Mouse (Mus musculus) adrenal gland, adult 18-20 months (tissue): ENCODE measurements around the gene 1700012A03Rik. TPM values are rescaled to one million over a fixed set of nuclear protein-coding genes. Genes with fewer than 3 reads are reported as not detected.

Experiments used
- DNase-seq, 2 experiments: peaks; one replicate each; pipeline ENCODE4 v3.0.0; 2021 to 2022; ENCODE audit warnings: low spot score in 2 of 2
- long read RNA-seq, 2 experiments: library from polyadenylated mRNA; stranded (forward); transcript quantifications; one replicate each; pipeline ENCODE4 v2.0.0; 2021
- total RNA-seq, 2 experiments: library from RNA; stranded (reverse); gene quantifications; 1 replicate in 1 of 2; 2 replicates in 1 of 2; pipeline ENCODE4 v1.2.3; 2021

Gene 1700012A03Rik
- total RNA-seq: not detected
- long read RNA-seq, experiment 1: 0 reads
- long read RNA-seq, experiment 2: 0 reads

- DNase-seq: no peak
Measured at GRCm38 (mm10) chr6:32049951-32050345, at the start of gene 1700012A03Rik. Gene 1700012A03Rik (plus strand): TSS chr6:32050246.

DNA sequence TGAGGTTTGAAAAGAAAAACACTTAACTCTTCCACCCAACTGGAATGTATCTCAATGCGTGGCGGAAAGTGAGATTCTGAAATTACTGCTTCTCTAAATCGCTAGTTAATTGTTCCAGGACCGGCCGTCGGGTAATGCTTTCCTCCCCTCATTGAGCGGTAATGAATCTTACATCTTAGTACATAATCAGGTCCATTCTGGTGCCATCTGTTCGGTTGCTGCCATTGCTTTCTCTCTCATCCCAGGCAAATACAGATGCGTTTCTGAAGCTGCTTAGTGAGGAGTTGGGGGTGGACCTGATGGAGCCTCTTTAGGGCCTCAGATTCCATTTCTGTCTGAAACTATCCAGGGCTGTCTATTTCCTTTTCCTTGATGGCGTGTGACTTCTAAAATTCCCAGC, 45.8 kb upstream of the 1700012A03Rik start:
- DNase-seq: no peak

- DNase-seq: no peak
Measured at GRCm38 (mm10) chr6:32005914-32006313, 44.1 kb upstream of the 1700012A03Rik start.

GRCm38 (mm10) chr6:32006382-32006781, 43.7 kb upstream of the 1700012A03Rik start:
- DNase-seq: no peak

- DNase-seq: no peak
Measured at GRCm38 (mm10) chr6:32007336-32007735, 42.7 kb upstream of the 1700012A03Rik start.

- peak; percentile 33 to 41 for DNase-seq
Measured at GRCm38 (mm10) chr6:32016841-32017240, 33.2 kb upstream of the 1700012A03Rik start.

DNA sequence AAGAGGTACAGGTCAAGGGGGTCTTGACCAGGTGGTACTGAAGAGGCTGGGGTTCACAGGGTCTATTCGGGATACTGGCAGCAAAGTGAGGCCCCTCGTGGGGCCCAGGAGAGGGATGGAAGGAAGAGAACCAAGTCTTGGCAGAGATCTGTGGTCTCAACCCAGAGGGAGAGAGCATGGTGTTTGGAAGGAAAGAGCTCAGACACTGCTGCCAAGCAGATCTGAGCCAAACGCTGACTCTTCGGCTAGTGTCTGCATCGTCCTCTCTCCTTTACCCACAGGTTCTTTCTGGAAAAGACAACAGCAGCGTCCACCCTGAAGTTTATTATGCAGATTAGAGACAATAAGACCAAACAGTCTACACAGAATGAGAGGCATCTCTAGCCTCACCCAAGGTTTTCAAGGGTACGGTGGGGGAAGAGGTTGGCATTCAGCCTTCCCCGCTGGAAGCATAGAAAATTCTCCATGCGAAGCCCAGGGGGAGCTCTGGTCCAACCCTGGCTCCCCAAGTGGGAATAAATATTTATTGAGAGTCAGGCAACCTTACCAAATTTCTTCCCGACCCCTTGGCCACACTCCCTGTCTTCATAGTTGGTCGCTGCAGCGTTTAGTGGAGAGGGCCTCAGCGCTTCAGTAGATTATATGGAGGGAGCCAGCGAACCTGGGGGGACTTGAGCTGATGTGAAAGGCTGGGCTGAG, 32.5 kb upstream of the 1700012A03Rik start:
- no peak for DNase-seq

DNA sequence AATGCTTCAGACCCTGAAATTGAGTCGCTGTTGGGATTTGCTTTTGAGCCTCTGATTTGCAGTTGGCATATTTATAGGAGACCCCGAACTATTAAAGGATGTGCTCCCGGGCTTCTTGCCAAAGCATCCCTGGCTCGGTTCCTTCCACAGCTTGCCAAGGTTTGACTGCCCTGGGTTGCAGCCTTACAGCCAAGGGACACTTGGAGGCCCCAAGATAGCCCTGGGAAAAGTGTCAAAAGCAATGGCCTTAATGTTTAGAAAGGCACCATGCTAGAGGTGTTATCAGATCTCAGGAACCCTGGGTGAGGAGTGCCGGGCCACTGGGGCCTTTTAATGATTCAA, 32.0 kb upstream of the 1700012A03Rik start:
- DNase-seq: peak; percentile 35 to 42

DNA sequence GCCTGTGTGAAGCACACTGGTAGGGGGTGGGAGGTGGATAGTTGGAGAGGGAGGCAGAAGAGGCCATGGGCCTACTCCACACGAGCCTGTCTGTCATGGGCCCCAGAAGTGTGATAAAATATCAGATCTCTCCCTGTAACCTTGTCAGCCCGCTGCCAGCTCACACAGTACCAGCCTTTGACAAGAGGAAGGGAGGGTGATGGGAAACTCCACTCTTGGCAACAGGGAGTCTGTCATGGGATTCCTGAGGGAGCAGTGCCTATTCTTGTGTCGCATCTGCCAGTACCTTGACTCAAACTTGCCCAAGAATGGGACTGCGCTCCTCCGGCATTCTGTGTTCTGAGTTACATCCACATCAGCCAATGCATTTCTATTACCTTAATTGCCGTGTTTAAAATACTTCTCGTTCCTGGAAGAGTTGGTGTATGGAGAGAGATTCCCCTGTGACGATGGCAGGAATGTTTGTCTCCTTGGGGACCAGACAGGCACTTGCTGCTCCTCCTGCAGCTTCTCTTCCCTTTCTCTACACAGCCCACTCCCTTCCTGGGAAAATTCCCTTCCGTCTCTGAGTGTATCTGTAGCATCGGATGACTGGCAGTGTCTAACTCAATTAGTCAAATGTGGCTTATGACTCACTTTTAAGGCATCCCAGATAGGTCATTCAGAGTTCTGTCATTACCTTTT, 28.1 kb upstream of the 1700012A03Rik start:
- DNase-seq: no peak

DNA sequence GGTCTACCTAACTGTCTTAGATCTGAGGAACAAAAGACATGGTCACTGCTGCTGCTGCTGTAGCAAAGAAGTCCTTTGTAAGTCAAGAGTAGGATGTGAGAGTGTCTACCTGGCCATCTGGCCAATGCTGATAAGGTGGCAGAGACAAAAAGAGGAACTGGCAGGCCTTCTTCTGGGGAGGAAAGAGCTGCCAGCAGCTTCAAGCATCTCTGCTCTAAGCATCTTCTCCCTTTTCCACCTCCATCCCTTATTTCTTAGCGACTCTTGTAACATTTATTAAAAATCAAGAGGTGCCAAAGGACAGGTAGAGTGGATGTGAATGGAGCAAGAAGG, 27.5 kb upstream of the 1700012A03Rik start:
- no peak for DNase-seq

DNA sequence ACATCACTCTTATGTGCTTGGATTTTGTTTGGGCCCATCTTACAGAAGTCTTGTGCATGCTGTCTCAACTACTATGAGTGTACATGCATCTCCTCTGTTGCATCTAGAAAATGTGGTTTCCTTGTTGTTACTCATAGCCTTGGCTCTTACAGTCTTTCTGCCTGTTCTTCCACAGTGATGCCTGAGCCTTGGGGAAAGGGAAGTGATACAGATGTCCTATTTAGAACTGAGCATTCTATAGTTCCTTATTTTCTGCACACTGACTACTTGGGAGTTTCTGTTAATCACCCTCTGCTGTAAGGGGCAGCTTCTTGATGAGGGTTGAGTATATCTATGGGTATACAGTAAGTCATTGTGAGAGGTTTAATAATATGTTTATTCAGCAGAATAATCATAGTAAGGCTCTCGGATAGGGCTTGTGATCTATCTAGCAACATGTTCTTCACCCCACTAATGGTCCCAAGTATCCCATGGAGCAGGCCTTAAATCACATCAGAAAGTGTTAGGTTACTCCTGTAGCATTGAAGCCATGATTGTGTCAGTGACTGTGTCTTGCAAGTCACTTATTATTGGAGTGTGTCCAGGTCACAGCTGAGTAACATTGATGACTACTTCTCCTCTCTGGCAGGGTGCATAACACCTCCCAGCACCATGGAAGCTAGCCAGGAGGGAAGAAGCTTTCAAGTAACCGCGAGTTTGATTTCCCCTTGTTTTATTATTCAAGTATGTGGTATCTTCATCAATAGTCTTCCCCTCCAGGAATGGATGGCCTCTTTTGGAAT, 21.6 kb upstream of the 1700012A03Rik start:
- DNase-seq: no peak

DNA sequence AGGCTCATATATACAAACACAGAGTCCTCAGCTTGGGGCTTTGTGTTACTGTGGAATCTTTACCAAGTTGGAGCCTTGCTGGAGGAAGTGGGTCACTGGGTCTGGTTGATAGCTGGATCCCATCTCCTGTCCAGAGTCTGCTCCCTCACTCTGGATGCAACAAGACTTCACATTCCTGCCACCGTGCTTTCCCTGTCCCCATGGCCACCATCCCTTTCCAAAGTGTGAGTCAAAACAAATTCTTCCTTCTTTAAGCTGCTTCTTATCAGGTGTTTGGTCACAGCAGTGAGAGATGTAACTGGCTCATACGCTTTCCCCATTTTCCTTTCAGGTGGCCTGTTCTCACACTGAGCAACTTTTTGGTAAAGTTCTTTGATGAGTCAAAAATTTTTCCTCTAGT, 15.8 kb upstream of the 1700012A03Rik start:
- DNase-seq: no peak

- DNase-seq: no peak
Measured at GRCm38 (mm10) chr6:32045344-32045743, 4.7 kb upstream of the 1700012A03Rik start.

DNA sequence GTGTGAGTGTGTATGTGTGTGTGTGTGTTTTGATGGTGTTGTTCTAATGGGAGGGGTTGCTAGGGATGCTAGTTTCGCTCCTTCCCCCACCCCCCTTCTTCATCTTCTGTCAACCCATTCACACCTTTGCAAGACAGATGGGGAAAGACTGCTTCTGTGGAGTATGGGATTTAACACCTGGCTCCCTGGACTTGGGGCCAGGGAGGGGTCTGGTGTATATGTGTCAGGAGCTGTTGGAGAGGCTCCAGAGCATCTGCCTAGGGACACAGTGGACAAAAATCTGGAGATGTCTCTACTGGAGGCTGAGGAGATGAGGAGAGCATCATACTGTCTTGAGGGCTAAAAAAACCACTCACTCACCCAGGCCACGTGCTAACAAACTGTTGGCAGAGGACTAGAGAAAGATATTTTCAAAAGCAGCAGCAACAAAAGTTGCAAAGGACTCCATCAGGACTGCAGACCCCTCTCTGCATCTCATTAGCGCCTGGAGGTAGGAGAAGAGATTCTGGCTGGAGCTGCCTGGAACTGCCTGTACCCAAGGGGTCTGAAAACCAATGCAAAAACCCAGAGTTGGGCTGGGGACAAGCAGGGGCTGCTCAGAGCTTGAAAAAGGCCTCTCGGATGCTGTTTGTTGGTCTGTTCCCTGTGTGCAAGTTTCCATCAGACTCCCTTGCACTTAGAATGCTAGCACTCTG, 643 bp upstream of the 1700012A03Rik start:
- DNase-seq: no peak

- peak; percentile 10 to 22 for DNase-seq
Measured at GRCm38 (mm10) chr6:32052135-32052915, 2.3 kb downstream of the 1700012A03Rik start.

- DNase-seq: no peak
Measured at GRCm38 (mm10) chr6:32056525-32056924, 6.5 kb downstream of the 1700012A03Rik start.

DNA sequence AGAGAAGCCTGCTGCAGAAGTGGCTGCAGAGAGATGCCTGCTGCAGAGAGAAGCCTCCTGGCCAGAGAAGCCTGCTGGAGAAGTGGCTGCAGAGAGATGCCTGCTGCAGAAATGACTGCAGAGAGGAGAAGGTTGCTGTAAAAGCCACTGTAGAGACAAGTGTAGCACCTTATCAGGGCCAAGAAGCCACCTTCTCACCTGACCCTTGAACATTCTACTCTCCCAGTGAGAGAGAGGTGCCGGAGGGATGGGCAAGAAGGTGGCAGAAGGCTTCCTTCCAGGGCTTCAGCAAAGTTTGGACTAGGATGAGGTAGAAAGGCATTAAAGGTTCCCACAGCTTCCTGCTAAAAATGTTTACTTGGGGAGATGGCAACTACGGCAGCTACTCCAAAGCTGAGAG, 8.5 kb downstream of the 1700012A03Rik start:
- no peak for DNase-seq

GRCm38 (mm10) chr6:32060641-32061040, 10.6 kb downstream of the 1700012A03Rik start:
- DNase-seq: no peak

DNA sequence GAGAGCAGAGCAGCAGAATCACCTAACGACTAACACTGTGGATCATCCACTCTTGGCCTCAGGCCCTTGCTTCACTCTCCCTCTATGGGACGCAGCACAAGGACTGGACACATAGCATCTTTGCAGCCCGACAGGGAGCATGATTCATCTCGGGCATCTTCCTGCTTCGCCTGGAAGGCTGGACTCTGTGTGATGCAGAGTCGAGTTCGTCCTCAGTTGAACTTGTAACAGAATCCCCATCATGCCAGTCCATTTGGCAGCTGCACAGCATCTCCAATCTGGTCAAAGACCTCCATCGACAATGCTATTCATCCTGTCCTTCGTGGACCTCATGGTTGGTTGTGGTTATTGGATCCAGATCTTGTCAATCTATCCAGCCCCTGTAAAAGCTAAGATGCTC, 11.2 kb downstream of the 1700012A03Rik start:
- no peak for DNase-seq

DNA sequence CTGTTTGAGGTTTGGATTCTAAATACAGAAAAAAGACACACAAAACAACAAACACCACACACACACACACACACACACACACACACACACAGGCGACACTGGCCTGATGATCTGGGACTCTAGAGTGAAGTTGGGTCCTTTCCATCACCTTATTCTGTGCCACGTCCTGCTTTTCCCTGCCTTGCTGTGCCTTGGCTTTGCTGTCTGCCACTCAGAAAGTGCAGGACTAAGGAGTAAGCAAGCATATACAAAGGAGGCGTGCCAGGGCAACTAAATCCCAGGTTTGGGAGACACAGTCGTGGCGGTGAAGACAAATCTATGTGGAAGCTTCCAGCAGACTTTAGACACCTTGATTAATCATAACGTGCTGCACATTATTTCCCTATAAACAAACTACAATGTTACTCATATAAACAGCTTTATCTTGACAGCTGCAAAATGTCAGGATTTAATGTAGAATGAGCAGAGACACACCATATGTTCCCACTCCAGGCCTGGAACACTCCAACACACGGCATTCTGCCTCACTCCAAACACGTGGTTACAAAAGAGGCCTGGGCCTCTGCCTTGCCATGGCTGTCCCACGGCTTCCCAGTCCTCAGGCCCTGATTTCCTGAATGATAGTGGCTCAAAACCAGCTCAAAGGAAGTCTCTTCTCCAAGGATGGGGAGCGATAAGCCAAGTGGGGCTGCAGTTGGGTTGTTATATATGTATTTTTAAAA, 15.9 kb downstream of the 1700012A03Rik start:
- no peak for DNase-seq
